Mouse (Mus musculus) erythroblast, embryonic 14.5 days (primary cell): ENCODE results near the gene 4933427I04Rik. TPM values are rescaled to one million over a fixed set of nuclear protein-coding genes. Genes with fewer than 3 reads are reported as not detected.

Experiments
- H3K27me3 ChIP-seq: 2 replicates; pipeline ENCODE4 v1.6.1; 2012; ENCODE audit warnings: inconsistent platforms; ENCODE audit not compliant: control insufficient read depth
- H3K36me3 ChIP-seq: 2 replicates; pipeline ENCODE4 v1.6.1; 2012; ENCODE audit warnings: mild to moderate bottlenecking, inconsistent platforms; ENCODE audit not compliant: control insufficient read depth
- H3K4me1 ChIP-seq: 2 replicates; pipeline ENCODE4 v1.6.1; 2012; ENCODE audit warnings: inconsistent platforms; ENCODE audit not compliant: control insufficient read depth
- H3K4me3 ChIP-seq: replicated peaks from 2 replicates; pipeline ENCODE3; 2012; ENCODE audit warnings: moderate library complexity, mild to moderate bottlenecking, inconsistent platforms
- H3K9me3 ChIP-seq: 2 replicates; pipeline ENCODE4 v1.6.1; 2012; ENCODE audit warnings: low read length, inconsistent platforms, mixed read lengths; ENCODE audit not compliant: control insufficient read depth
- GATA1 ChIP-seq: IDR thresholded peaks from 2 replicates; pipeline ENCODE4 v1.6.1; 2012; ENCODE audit warnings: low read length, inconsistent platforms, mixed read lengths
- TAL1 ChIP-seq: IDR thresholded peaks from 3 replicates; pipeline ENCODE4 v1.6.1; 2012; ENCODE audit warnings: low read length, inconsistent platforms, mixed read lengths
- polyA plus RNA-seq: library from polyadenylated mRNA; stranded (reverse); fragments of >175 nt; gene quantifications from 2 replicates; pipeline ENCODE4 v1.2.3, GENCODE M21; 2012

The 4933427I04Rik gene
- not detected in 2 replicates for polyA plus RNA-seq

GRCm38 (mm10) chr4:123859379-123859778, at the start of gene 4933427I04Rik:
Gene 4933427I04Rik (plus strand): TSS chr4:123859679.
- H3K4me1 ChIP-seq: no peaks in the 10 kb centered on the region
- no peaks in the 10 kb centered on the region for H3K27me3 ChIP-seq
- no peak within 1 kb of the TSS for H3K4me3 ChIP-seq
- H3K9me3 ChIP-seq: no peaks in the 10 kb centered on the region
- TF ChIP-seq GATA1 (no peak), TAL1 (no peak)
- H3K36me3 ChIP-seq: no peaks in the 10 kb centered on the region

- Histone ChIP-seq H3K4me3 (no peak overlapping the region), H3K27me3 (no peaks in the 10 kb centered on the region), H3K4me1 (no peaks in the 10 kb centered on the region), H3K9me3 (peaks cover 3% of the 10 kb centered on the region; the same call in 1 of the 2 replicates), H3K36me3 (no peaks in the 10 kb centered on the region)
- TF ChIP-seq GATA1 (no peak), TAL1 (no peak)
These were observed 48.8 kb upstream of the 4933427I04Rik start for GRCm38 (mm10) chr4:123810475-123811295.

- no peaks in the 10 kb centered on the region for H3K36me3 ChIP-seq
- H3K9me3 ChIP-seq: peaks cover 3% of the 10 kb centered on the region; the same call in 1 of the 2 replicates
- no peaks in the 10 kb centered on the region for H3K27me3 ChIP-seq
- no peak overlapping the region for H3K4me3 ChIP-seq
- TF ChIP-seq GATA1: no peak
- no peaks in the 10 kb centered on the region for H3K4me1 ChIP-seq
These were observed 47.0 kb upstream of the 4933427I04Rik start for GRCm38 (mm10) chr4:123812525-123812924.

GRCm38 (mm10) chr4:123814030-123814501, 45.4 kb upstream of the 4933427I04Rik start:
- Histone ChIP-seq H3K9me3 (peaks cover 3% of the 10 kb centered on the region; the same call in 1 of the 2 replicates), H3K36me3 (no peaks in the 10 kb centered on the region), H3K27me3 (no peaks in the 10 kb centered on the region), H3K4me1 (no peaks in the 10 kb centered on the region), H3K4me3 (no peak overlapping the region)
- TF ChIP-seq TAL1 (no peak), GATA1 (no peak)

- TF ChIP-seq TAL1 (no peak), GATA1 (no peak)
- Histone ChIP-seq H3K27me3 (no peaks in the 10 kb centered on the region), H3K36me3 (no peaks in the 10 kb centered on the region), H3K9me3 (peaks cover 3% of the 10 kb centered on the region), H3K4me3 (no peak overlapping the region), H3K4me1 (no peaks in the 10 kb centered on the region)
These were observed 40.3 kb upstream of the 4933427I04Rik start for GRCm38 (mm10) chr4:123819093-123819610.

GRCm38 (mm10) chr4:123842126-123842525, 17.4 kb upstream of the 4933427I04Rik start:
- peaks cover 15% of the 10 kb centered on the region for H3K9me3 ChIP-seq
- TF ChIP-seq TAL1 (no peak), GATA1 (no peak)
- H3K36me3 ChIP-seq: no peaks in the 10 kb centered on the region
- no peaks in the 10 kb centered on the region for H3K4me1 ChIP-seq
- no peaks in the 10 kb centered on the region for H3K27me3 ChIP-seq
- no peak overlapping the region for H3K4me3 ChIP-seq

- H3K4me1 ChIP-seq: no peaks in the 10 kb centered on the region
- H3K27me3 ChIP-seq: no peaks in the 10 kb centered on the region
- TF ChIP-seq TAL1 (no peak), GATA1 (no peak)
- no peaks in the 10 kb centered on the region for H3K9me3 ChIP-seq
- no peak overlapping the region for H3K4me3 ChIP-seq
- H3K36me3 ChIP-seq: no peaks in the 10 kb centered on the region
These were observed 2.6 kb upstream of the 4933427I04Rik start for GRCm38 (mm10) chr4:123856888-123857287.

GRCm38 (mm10) chr4:123858090-123858489, 1.4 kb upstream of the 4933427I04Rik start:
- no peaks in the 10 kb centered on the region for H3K9me3 ChIP-seq
- H3K4me3 ChIP-seq: no peak overlapping the region
- no peaks in the 10 kb centered on the region for H3K27me3 ChIP-seq
- no peaks in the 10 kb centered on the region for H3K36me3 ChIP-seq
- H3K4me1 ChIP-seq: no peaks in the 10 kb centered on the region
- no peak for TF ChIP-seq TAL1
- TF ChIP-seq GATA1: no peak

GRCm38 (mm10) chr4:123859803-123860202, 324 bp downstream of the 4933427I04Rik start:
- no peaks in the 10 kb centered on the region for H3K36me3 ChIP-seq
- H3K9me3 ChIP-seq: no peaks in the 10 kb centered on the region
- no peak overlapping the region for H3K4me3 ChIP-seq
- H3K27me3 ChIP-seq: no peaks in the 10 kb centered on the region
- H3K4me1 ChIP-seq: no peaks in the 10 kb centered on the region
- no peak for TF ChIP-seq GATA1
- no peak for TF ChIP-seq TAL1
